Mouse (Mus musculus) spleen, postnatal 36 days (tissue): ENCODE data around the gene Gprc6a.

Experiments
- DNase-seq, 2 experiments: peaks; one replicate each; pipeline ENCODE4 v3.0.0; 2022; ENCODE audit warnings: low spot score in 2 of 2, mixed read lengths in 1 of 2

Gene Gprc6a

DNA sequence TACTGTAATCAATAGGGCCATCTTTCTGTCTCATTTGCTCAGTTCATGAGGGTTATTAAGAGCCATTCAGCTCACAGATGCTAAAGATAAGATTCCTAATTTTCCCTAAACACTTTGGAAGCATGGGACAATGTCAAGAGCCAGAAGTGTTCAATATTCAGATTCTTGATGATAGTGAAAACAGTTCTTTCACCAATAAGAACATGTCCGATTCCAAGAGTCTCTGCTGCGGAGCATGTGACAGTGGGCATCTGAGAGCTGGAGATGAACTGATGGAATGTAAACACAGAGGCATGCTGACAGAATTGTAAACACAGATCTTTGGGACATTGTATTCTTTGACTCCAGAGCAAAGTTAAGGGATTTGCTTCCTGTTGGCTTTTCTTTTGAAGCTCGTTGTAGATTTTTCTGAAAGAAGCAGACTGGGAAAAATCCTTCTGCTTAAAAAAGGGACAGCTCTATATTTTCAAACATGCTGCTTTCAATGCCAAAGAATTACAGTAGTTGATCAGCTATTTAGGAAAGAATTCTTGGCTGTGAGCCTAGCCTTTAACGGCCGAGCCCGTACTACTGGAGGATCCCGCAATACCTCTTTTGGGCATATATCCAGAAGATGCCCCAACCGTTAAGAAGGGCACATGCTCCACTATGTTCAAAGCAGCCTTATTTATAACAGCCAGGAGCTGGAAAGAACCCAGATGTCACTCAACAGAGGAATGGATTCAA is at the start of gene Gprc6a:
Gene Gprc6a, minus strand, starts transcription at position 51 of the 726 bp plus-strand sequence.
- no peak for DNase-seq

DNA sequence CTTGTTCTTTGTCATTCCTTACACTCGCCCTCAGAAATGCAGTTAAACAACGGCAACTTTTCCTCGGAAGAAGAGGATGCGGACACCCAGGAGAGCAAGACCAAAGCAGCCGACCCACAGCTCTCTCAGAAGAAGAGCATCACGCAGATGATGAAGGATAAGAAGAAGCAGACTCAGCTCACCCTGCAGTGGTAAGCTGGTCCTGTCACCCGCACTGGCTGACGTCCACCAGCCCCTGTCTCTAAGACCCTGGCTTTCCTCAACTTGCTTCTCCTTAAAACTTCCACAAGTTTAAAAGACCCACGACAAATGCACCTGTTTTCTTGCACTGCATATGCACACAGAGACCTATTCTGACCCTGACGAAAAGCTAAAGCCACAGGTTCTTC is 47.0 kb upstream of the Gprc6a start:
- DNase-seq: no peak

GRCm38 (mm10) chr10:51677548-51678250 is 46.4 kb upstream of the Gprc6a start, which contains the start of gene Rfx6:
Gene Rfx6 (plus strand): TSS chr10:51677756.
- no peak for DNase-seq

DNA sequence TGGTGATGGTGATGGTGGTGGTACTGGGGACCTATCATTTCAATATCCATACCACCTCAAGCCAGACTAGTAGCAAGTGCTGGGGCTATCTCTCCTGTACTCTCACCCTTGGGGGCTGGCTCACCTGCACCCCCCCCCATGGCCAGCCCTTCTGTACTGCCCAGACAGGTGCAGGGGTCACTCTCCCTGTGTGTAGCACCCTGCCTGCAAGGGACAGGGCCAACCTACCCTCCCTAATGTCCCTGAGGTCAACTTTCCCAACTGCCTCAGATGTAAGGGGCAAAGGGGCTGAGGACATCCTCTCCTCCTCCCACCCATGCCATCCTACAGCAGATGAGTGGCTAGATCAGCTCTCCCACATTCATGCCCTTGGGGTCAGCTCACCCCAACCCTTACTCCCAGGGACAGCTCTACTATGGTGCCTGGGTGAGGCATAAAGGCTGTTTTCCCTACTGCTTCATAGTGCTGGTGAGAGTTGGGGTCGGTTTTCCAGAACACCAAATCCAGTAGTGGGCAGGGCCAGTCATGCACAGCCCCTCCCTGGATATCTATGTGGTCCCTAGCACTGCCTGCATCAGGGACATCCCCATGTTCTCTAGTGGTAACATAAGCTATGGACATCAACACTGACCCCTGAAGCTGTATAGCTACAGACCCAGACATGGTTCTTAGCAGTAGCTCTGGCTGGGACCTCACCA is 41.0 kb upstream of the Gprc6a start:
- DNase-seq: no peak

DNA sequence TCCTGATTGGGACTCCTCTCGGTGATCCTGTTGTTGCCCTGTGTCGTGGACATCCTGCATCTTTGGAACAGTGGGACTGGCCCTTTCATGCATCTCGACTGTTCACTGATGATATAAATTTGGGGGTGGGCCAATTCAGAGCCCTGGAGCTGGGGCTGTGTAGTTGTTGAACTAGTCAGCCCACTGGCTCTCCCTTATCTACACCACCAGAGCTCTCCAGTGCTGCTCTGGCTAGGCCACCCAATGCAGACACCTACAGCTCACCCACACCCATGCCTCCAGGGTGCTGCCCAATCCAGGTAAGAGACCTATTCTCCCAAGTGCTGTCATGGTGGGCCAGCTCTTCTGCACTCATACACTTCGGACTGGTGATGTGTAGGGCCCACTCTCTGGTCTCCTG is 40.3 kb upstream of the Gprc6a start:
- no peak for DNase-seq

DNA sequence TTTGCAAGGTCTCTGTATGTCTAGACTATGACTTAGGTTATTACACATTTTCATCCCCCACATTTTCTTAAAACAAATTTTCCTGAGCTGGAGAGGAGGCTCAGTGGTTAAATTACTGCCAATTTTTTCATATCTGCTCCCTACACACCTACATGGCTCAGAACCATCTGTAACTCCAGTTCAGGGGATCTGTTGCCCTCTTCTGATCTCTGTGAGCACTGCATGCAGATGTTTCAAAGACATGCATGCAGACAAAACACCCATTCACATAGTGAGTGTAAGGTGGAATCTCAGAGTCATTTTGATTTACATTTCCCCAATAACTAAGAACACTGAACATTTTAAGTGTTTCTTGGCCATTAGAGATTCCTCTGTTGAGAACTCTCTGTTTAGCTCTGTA is 38.1 kb upstream of the Gprc6a start:
- DNase-seq: no peak

DNA sequence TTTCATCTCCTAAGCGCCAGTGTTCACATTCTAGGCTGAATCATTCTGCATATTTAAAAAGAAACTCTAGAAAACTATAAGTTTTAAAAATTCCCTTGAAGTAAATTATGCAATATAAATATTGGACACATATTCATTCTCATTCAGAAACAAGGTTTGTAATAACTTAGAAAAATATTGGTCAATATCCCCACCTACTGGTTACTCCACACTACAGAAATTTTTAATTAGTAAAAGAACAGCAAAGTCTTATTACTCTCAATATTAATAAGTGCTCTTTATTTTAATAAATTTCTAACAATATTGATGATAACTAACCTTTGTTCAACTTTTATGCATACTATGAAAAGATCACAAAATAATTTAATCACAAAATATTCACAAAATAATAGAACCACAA is 26.1 kb upstream of the Gprc6a start:
- DNase-seq: no peak

DNA sequence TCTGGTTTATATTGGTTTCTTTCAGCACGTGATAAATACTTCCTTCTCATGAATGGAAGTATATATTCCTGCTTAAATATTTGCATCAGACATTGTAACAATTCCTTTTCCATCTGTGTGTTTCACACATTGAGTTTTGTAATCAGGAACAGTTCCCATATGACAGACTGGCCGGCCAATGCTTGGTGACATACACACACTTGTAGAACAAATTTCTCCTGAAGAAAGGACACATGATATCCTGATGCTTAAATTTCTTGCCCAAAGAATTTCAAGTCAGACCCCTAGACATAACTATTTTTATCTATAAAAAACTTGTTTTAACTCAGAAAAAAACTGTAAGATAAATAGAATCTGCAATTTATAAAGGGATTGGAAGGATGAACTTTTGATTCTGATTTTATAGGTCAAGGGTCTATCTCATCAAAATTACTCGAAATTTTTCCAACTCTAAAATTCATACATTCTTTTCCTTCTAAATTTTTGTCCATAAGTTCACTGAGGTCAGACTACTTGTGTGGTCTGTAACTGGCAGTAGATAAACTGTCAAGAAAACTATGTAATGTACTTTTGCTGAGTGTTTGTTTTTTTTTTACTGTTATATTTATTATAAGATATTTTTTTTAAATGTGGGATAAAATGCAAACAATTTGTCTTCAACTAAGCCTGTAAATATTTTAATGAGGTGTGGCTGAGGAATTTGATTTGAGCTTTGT is 18.4 kb upstream of the Gprc6a start:
- DNase-seq: no peak

DNA sequence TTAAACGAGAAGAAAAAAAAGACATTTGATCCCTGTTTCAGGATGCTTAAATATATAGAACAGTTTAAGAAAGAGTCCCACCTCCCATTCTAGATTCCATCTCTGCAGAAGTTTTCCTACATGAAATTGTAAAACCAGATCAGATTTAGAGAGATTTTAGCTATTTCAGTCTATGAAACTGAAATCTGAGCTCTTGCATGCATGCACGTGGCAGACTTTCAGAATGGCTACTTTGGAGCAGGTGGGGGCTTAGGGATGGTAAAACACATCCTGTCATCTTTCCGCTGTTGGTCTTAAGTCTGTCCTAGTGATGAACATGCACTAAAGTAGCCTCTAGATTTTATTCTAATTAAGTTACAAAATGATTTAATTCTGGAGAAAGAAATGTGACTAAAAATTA is 10.1 kb downstream of the Gprc6a start:
- no peak for DNase-seq

DNA sequence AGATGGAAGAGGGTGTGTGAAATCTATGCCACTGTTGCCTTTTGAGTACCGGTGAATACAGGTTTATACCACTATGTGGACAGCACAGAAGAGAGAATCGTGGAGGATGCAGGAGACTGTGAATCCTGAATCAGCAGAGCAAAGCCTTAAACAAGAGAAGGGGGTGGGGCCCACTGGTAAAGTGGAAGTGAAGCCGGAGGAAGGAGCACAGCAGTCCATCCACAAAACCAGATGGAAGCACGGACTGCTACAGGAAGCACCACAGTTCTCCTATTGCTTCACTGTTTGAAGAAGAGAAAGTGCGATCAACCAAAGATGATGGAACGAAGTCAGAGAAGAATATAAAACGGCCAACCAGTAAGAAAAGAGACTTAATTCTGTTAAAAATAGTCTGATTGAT is 11.1 kb downstream of the Gprc6a start:
- DNase-seq: no peak

GRCm38 (mm10) chr10:51618538-51618937 is 12.7 kb downstream of the Gprc6a start:
- DNase-seq: no peak

DNA sequence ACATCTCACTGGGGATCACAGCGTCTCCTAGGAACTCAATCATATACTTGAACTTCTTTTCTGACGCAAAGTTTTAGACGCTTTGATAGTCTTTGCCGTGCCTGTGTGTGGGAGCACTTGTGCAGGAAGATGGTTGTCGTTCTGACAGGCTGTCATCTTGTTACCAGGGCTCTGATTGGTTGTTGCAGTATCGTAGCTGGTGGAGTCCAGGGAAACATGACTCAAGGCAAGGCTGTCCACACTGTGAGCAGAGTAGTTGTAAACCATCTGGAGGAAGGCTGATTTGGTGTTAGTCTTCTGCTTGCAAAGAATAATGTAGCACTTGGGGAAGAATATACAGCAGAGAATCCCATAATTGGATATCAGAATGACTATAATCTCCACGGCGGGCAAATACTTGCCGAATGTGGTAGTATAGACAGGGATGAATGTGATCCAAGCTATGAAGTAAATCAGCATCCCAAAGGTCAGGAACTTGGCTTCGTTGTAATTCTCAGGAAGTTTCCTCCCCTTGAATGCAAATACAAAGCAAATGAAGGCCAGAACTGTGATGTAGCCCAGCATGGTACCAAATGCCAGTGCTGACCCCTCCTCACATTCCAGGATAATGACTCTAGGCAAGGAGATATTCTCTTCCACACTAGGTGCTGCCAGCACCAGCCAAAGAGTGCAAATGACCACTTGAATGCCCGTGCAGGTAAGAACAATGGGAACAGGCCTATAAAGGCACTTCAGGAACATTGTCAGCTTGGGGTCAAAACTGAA is 16.3 kb downstream of the Gprc6a start:
- no peak for DNase-seq

- DNase-seq: no peak
Measured at GRCm38 (mm10) chr10:51613421-51613820, 17.8 kb downstream of the Gprc6a start.

DNA sequence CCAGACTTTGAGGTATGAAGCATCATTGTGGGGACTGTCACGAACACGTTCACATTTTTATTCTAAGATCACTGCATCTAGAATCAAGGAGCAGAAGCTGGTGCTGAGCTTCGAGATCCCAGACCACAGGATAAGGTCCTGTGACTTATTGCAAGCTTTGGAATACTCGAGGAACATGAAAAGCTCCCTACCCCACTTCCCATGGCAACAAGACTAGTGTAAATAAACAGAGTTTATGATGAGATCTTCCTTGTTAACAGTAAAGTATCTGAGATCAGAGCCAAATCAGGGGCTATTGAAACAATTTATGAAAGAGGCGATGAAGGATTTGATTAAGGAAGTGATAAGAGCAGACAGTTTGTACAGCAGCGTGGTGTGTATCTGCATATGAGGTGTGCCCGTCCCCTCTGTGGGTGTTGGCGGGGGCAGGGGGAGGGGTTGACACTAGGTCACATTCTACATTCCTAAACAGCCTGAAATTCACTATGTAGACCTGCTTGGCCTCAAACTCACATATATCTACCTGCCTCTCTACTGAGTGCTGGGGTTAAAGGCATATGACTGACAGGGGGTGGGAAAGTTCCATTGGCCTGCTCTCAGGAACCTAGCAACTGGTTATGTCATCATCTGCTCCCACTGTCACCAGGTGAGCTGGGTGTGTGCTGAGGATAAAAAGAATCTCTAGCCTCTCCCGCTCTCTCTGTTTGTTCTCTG is 19.1 kb downstream of the Gprc6a start:
- DNase-seq: no peak

GRCm38 (mm10) chr10:51609741-51610425 is 21.4 kb downstream of the Gprc6a start:
- DNase-seq: no peak

DNA sequence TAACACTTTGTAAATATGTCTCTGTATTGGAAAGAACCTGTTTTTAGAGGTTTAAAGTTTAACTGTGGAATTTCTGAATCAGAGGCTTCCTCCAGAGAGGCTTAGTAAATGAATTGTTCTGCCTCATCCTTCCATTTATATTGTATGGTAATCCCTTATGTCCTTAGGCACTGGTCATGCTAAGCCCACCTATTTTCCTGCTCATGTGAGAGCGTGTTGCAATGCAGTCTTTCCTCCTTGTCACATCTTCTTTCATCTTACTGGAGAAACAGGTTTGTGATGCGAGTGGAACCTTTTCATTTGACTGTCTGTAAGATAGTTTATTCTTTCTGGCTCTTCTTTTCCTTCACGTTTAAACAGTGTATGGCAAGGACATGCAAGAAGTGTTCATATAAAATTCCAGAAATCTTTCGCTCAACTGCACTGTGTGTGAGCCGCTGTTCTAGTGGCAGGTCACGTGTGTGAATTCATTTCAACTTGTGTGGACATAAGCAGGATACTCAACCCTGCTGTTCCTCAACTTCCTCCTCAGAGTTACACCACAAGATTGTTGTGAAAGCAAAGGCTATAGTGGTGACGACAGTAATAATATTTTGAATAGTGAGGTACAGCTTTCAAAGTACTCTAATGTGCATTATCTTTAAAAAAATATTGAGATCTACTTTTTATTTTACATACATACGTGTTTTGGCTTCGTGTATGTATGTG is 34.2 kb downstream of the Gprc6a start:
- no peak for DNase-seq

GRCm38 (mm10) chr10:51595001-51595931 is 36.0 kb downstream of the Gprc6a start:
- DNase-seq: no peak

DNA sequence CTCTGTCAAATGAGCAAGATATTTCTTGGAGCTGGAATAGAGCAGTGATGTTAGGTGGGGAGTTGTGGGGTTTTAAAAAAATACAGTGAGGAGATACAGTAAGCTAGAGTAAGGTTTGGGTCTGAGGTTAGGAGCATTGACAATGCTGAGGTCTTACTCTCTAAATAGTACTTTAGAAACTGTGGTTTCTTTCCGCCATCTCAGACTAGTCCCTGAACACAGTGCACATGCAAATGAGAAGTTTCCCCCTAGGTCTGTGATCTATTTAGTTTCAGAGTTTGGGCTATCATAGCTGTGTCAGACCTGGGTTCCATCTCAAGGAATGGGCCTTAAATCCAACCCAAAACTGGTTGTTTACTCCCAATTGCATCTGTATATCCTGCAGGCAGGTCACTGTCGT is 39.7 kb downstream of the Gprc6a start:
- no peak for DNase-seq
